Mouse (Mus musculus): ENCODE measurements around the gene Vmn2r30. TPM values are rescaled to one million over a fixed set of nuclear protein-coding genes. Genes with fewer than 3 reads are reported as not detected.
"Not testable (repeated sequence)": the region's sequence is repeated elsewhere in the genome, so short reads cannot be mapped to it uniquely, and the experiment has no call there.

Gene Vmn2r30
- not detected in 2 replicates for total RNA-seq (2017)

DNA sequence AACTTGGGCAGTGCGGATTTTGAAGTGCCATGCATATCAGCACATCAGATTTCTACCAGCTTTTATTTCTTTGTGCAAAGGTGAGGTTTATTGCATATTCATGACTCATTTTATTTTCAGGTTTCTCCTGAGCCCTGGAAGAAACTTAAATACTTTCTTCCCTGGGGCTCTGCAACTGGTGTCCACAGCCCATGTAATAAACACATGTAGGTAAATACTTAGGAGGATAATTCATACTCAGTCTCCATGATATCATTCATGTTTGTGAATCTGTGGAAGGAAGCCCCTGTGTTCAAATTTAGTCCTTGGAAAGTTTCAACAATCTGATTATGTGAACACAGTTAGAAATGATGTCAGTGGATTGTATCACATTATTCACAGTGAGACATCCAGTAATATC lies at the start of gene Vmn2r30:
TSS of gene Vmn2r30 (minus strand) at position 101 of the 400 bp plus-strand sequence.
- not testable (repeated sequence) for ATAC-seq (replicated peaks; ENCODE audit: low read depth, poor library complexity, severe bottlenecking)

- ATAC-seq (replicated peaks; ENCODE audit: low read depth, poor library complexity, severe bottlenecking), result not testable (repeated sequence)
These were observed 37.0 kb upstream of the Vmn2r30 start, which contains the start of gene Gm45783 for GRCm38 (mm10) chr7:7374431-7374830. Gene Gm45783 (minus strand): TSS chr7:7374573.

DNA sequence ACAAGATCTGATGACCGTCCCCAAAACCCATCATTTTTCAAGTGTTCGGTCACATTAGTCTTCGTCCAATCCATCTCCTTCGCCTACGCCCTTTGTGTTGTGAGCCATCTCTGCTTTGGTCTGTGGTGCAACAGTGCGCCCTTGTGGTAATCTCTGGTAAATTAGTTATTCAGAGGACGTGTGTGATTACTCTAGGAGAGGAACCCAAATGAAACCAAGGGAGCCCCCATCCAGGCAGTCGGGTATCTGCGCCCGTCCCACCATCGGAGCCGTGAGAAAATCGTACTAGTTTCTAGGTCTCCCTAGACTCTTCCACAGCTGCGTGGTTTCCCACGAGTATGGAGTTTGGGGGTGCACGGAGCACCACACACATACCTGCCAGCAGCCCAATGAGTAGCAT lies 41.8 kb downstream of the Vmn2r30 start:
- ATAC-seq (replicated peaks; ENCODE audit: low read depth, poor library complexity, severe bottlenecking), result peak; percentile 42

- ATAC-seq (replicated peaks; ENCODE audit: low read depth, poor library complexity, severe bottlenecking), result peak; percentile 75
These were observed 56.0 kb downstream of the Vmn2r30 start for GRCm38 (mm10) chr7:7281383-7281782.

- peak; percentile 96 for ATAC-seq (replicated peaks; ENCODE audit: low read depth, poor library complexity, severe bottlenecking)
These were observed 59.3 kb downstream of the Vmn2r30 start, which contains the start of gene Gm45844 for GRCm38 (mm10) chr7:7277966-7278567. Gene Gm45844 (minus strand): TSS chr7:7278289.

DNA sequence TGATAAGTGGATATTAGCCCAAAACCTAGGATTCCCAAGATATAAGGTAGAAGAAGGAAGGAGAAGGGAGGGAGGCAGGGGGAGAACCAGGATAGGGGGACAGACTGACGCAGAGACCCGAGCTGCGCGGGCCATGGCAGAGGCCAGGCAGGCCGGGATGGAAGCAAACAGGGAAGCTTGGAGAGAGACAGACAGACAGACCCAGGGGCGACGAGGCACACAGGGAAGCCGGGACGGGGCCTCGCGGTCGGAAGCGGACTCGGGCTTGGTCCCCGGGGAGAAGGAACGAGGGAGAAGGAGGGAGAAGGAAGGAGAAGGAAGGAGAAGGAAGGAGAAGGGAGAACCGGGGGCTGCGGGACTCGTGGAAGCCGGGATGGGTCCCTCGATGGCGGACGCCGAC lies 59.9 kb downstream of the Vmn2r30 start:
- ATAC-seq (replicated peaks; ENCODE audit: low read depth, poor library complexity, severe bottlenecking), result peak; percentile 24; the same call in 1 of the 2 replicates

Other genes with a start within 250 kb of the Vmn2r30 start
- gene Zfp954, start 216.1 kb downstream of the Vmn2r30 start, total RNA-seq (2017), result 11.7 and 16.0 TPM in 2 replicates
- 2.5 and 3.0 TPM in 2 replicates for gene Zfp773, start 200.9 kb downstream of the Vmn2r30 start, total RNA-seq (2017)
- gene Zfp418, start 166.3 kb downstream of the Vmn2r30 start, total RNA-seq (2017), result 3.1 and 3.8 TPM in 2 replicates
- gene Zfp772, start 127.6 kb downstream of the Vmn2r30 start, total RNA-seq (2017), result 4.2 and 4.6 TPM in 2 replicates
- gene Vmn2r29, start 90.3 kb downstream of the Vmn2r30 start, total RNA-seq (2017), result 0.29 TPM in 1 of 2 replicates, not detected in the other
- gene Gm45844, start 59.3 kb downstream of the Vmn2r30 start, total RNA-seq (2017), result 1.4 and 1.9 TPM in 2 replicates
- gene Clcn4, start 36.8 kb downstream of the Vmn2r30 start, total RNA-seq (2017), result 30.1 and 44.2 TPM in 2 replicates
- gene Gm45783, start 37.0 kb upstream of the Vmn2r30 start, total RNA-seq (2017), result not detected in 2 replicates
- gene Vmn2r31, start 62.1 kb upstream of the Vmn2r30 start, total RNA-seq (2017), result not detected in 2 replicates
- gene Vmn2r32, start 142.4 kb upstream of the Vmn2r30 start, total RNA-seq (2017), result not detected in 2 replicates
- not detected in 2 replicates for gene Vmn2r33, start 229.2 kb upstream of the Vmn2r30 start, total RNA-seq (2017)